Mouse (Mus musculus) lung, postnatal 0 days (tissue): ENCODE results near the gene D430041D05Rik.

Experiments
- CTCF ChIP-seq: IDR thresholded peaks from 2 replicates; pipeline ENCODE4 v1.5.1; 2016; ENCODE audit warnings: antibody characterized with exemption, mild to moderate bottlenecking
- EP300 ChIP-seq: IDR thresholded peaks from 2 replicates; pipeline ENCODE4 v1.6.1; 2016; ENCODE audit warnings: antibody characterized with exemption, mild to moderate bottlenecking, control low read depth

DNA sequence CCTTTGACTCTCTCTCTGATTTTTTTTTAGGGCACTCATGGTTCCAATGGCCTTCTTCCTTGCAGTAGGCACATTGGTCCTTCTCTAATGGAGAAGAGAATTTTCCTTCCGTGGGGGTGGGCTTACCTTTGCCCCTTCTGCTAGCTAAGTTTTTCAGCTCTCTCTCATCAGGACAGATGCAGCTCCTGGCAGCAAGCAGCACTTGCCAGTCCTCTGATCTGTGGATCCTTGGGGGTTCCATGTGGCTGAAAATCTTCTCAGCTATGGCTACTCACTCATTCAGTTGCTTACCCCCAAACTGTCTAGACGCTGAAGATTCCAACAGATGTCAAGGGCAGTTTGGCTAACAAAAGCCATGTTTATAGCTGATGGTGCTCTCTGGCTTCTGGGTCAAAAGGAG, 317.5 kb downstream of the D430041D05Rik start:
- no peak for TF ChIP-seq CTCF
- TF ChIP-seq EP300 = no peak
